Mouse (Mus musculus): ENCODE results near the gene Cyp2f2. TPM values are rescaled to one million over a fixed set of nuclear protein-coding genes. Genes with fewer than 3 reads are reported as not detected.

Cyp2f2 gene
- polyA plus RNA-seq, 1 experiment from 2014 or later, result not detected

GRCm38 (mm10) chr7:27179217-27179918 lies 59.7 kb downstream of the Cyp2f2 start:
- Histone ChIP-seq H3K9me3 (ENCODE audit: control insufficient read depth, low read length) (no peaks in the 10 kb centered on the region), H3K9ac (replicated peaks; ENCODE audit: low read length) (0 out of 2 replicates have a peak overlapping the region, but pooled peaks have one; percentile 32), H3K27me3 (ENCODE audit: control insufficient read depth, insufficient read depth, low read length) (no peaks in the 10 kb centered on the region), H3K4me1 (ENCODE audit: control insufficient read depth, insufficient read depth, low read length) (peaks cover 14% of the 10 kb centered on the region), H3K27ac (replicated peaks; ENCODE audit: low read depth, low read length) (peak overlapping the region; percentile 82), H3K36me3 (ENCODE audit: control insufficient read depth, insufficient read depth, low read length) (peaks cover 16% of the 10 kb centered on the region), H3K4me3 (replicated peaks; ENCODE audit: low read depth, low read length) (peak overlapping the region; percentile 58), H3K4me2 (ENCODE audit: low read length) (peak overlapping the region; percentile 51)
- WGBS, result 46% methylated on average over 16 of the region's 16 CpGs
- no peak for DNase-seq
- peak; percentile 6; the same call in 1 of the 2 replicates for ATAC-seq (ENCODE audit: low FRiP score, low TSS enrichment)

GRCm38 (mm10) chr7:27180036-27180435 lies 60.3 kb downstream of the Cyp2f2 start:
- DNase-seq, result peak; percentile 56
- Histone ChIP-seq H3K9me3 (ENCODE audit: control insufficient read depth, low read length) (no peaks in the 10 kb centered on the region), H3K36me3 (ENCODE audit: control insufficient read depth, insufficient read depth, low read length) (peaks cover 18% of the 10 kb centered on the region), H3K9ac (replicated peaks; ENCODE audit: low read length) (no peak overlapping the region), H3K27ac (replicated peaks; ENCODE audit: low read depth, low read length) (peak overlapping the region; percentile 82), H3K27me3 (ENCODE audit: control insufficient read depth, insufficient read depth, low read length) (no peaks in the 10 kb centered on the region), H3K4me1 (ENCODE audit: control insufficient read depth, insufficient read depth, low read length) (peaks cover 14% of the 10 kb centered on the region), H3K4me3 (replicated peaks; ENCODE audit: low read depth, low read length) (no peak overlapping the region), H3K4me2 (ENCODE audit: low read length) (0 out of 2 replicates have a peak overlapping the region, but pooled peaks have one; percentile 4)
- no peak for ATAC-seq (ENCODE audit: low FRiP score, low TSS enrichment)
- 38% methylated on average over 5 of the region's 5 CpGs for WGBS

- Histone ChIP-seq H3K27ac (replicated peaks; ENCODE audit: low read depth, low read length) (peak within 1 kb of the TSS; percentile 82), H3K4me1 (ENCODE audit: control insufficient read depth, insufficient read depth, low read length) (peaks cover 14% of the 10 kb centered on the region), H3K4me3 (replicated peaks; ENCODE audit: low read depth, low read length) (no peak within 1 kb of the TSS), H3K27me3 (ENCODE audit: control insufficient read depth, insufficient read depth, low read length) (no peaks in the 10 kb centered on the region), H3K36me3 (ENCODE audit: control insufficient read depth, insufficient read depth, low read length) (peaks cover 21% of the 10 kb centered on the region), H3K9ac (replicated peaks; ENCODE audit: low read length) (no peak within 1 kb of the TSS), H3K9me3 (ENCODE audit: control insufficient read depth, low read length) (no peaks in the 10 kb centered on the region), H3K4me2 (ENCODE audit: low read length) (0 out of 2 replicates have a peak within 1 kb of the TSS, but pooled peaks have one; percentile 4)
- ATAC-seq (ENCODE audit: low FRiP score, low TSS enrichment), result no peak
- 71% methylated on average over 14 of the region's 14 CpGs for WGBS
- no peak for DNase-seq
Measured at GRCm38 (mm10) chr7:27180837-27181695, 61.4 kb downstream of the Cyp2f2 start, which contains the start of the genes Gm21983 and Mia. Gm21983 (minus strand) TSS chr7:27181086. Mia (minus strand) TSS chr7:27181157.

GRCm38 (mm10) chr7:27182498-27182897 lies 62.8 kb downstream of the Cyp2f2 start:
- peaks cover 14% of the 10 kb centered on the region for H3K4me1 ChIP-seq (ENCODE audit: control insufficient read depth, insufficient read depth, low read length)
- ATAC-seq (ENCODE audit: low FRiP score, low TSS enrichment) (no peak), DNase-seq (no peak)
- no peak overlapping the region for H3K4me2 ChIP-seq (ENCODE audit: low read length)
- no peak overlapping the region for H3K9ac ChIP-seq (replicated peaks; ENCODE audit: low read length)
- WGBS, result 84% methylated on average over 1 of the region's 1 CpGs
- no peak overlapping the region for H3K4me3 ChIP-seq (replicated peaks; ENCODE audit: low read depth, low read length)
- no peaks in the 10 kb centered on the region for H3K9me3 ChIP-seq (ENCODE audit: control insufficient read depth, low read length)
- peaks cover 34% of the 10 kb centered on the region for H3K36me3 ChIP-seq (ENCODE audit: control insufficient read depth, insufficient read depth, low read length)
- no peaks in the 10 kb centered on the region for H3K27me3 ChIP-seq (ENCODE audit: control insufficient read depth, insufficient read depth, low read length)
- no peak overlapping the region for H3K27ac ChIP-seq (replicated peaks; ENCODE audit: low read depth, low read length)

Small RNA genes lying within 50 kb of the gene (microRNA-seq; reads per million reads assigned to microRNA genes)
- 1.6 reads per million, percentile 6 among the genes with 10 or more reads in this experiment for gene Mir3101

Other genes with a start within 250 kb of the Cyp2f2 start
- not detected in 2 replicates for gene Cyp2a22, start 180.5 kb upstream of the Cyp2f2 start, polyA plus RNA-seq (2014; fragmentation: Nextera tagmentation; extraction: Ambion mirVana)
- gene Cyp2a12, start 90.8 kb upstream of the Cyp2f2 start, polyA plus RNA-seq (2014; fragmentation: Nextera tagmentation; extraction: Ambion mirVana), result not detected in 2 replicates
- gene Cyp2t4, start 33.8 kb downstream of the Cyp2f2 start, polyA plus RNA-seq (2014; fragmentation: Nextera tagmentation; extraction: Ambion mirVana), result 0.18 and 0.22 TPM in 2 replicates
- 57.3 and 68.7 TPM in 2 replicates for gene Egln2, start 46.9 kb downstream of the Cyp2f2 start, polyA plus RNA-seq (2014; fragmentation: Nextera tagmentation; extraction: Ambion mirVana)
- 87.7 and 99.6 TPM in 2 replicates for gene Rab4b, start 59.0 kb downstream of the Cyp2f2 start, polyA plus RNA-seq (2014; fragmentation: Nextera tagmentation; extraction: Ambion mirVana)
- gene Gm21983, start 61.2 kb downstream of the Cyp2f2 start, polyA plus RNA-seq (2014; fragmentation: Nextera tagmentation; extraction: Ambion mirVana), result not detected in 2 replicates
- gene Mia, start 61.2 kb downstream of the Cyp2f2 start, polyA plus RNA-seq (2014; fragmentation: Nextera tagmentation; extraction: Ambion mirVana), result 6.8 and 8.1 TPM in 2 replicates
- gene BC024978, start 75.9 kb downstream of the Cyp2f2 start, polyA plus RNA-seq (2014; fragmentation: Nextera tagmentation; extraction: Ambion mirVana), result 3.6 and 4.0 TPM in 2 replicates
- 222 and 233 TPM in 2 replicates for gene Snrpa, start 76.4 kb downstream of the Cyp2f2 start, polyA plus RNA-seq (2014; fragmentation: Nextera tagmentation; extraction: Ambion mirVana)
- 7.3 and 7.4 TPM in 2 replicates for gene Itpkc, start 108.8 kb downstream of the Cyp2f2 start, polyA plus RNA-seq (2014; fragmentation: Nextera tagmentation; extraction: Ambion mirVana)
- gene Coq8b, start 113.1 kb downstream of the Cyp2f2 start, polyA plus RNA-seq (2014; fragmentation: Nextera tagmentation; extraction: Ambion mirVana), result 19.8 and 22.6 TPM in 2 replicates
- gene Numbl, start 138.5 kb downstream of the Cyp2f2 start, polyA plus RNA-seq (2014; fragmentation: Nextera tagmentation; extraction: Ambion mirVana), result 33.7 and 50.1 TPM in 2 replicates
- gene Ltbp4, start 217.8 kb downstream of the Cyp2f2 start, polyA plus RNA-seq (2014; fragmentation: Nextera tagmentation; extraction: Ambion mirVana), result 6.4 and 7.4 TPM in 2 replicates
- 50.4 and 52.5 TPM in 2 replicates for gene Shkbp1, start 236.1 kb downstream of the Cyp2f2 start, polyA plus RNA-seq (2014; fragmentation: Nextera tagmentation; extraction: Ambion mirVana)
- not detected in 2 replicates for gene Gm20479, start 237.5 kb downstream of the Cyp2f2 start, polyA plus RNA-seq (2014; fragmentation: Nextera tagmentation; extraction: Ambion mirVana)

Data from midbrain, embryonic 14.5 days (tissue).